Mouse (Mus musculus) E14TG2a.4 (cell line): ENCODE measurements around the gene Emc1.

Experiments
- CTCF ChIP-seq: conservative IDR thresholded peaks from 2 replicates; pipeline ENCODE4 v1.5.1; 2014; ENCODE audit warnings: low read length
- NANOG ChIP-seq: IDR thresholded peaks from 2 replicates; pipeline ENCODE4 v1.6.1; 2014; ENCODE audit warnings: borderline replicate concordance, low read length, mixed read lengths
- POU5F1 ChIP-seq: IDR thresholded peaks from 2 replicates; pipeline ENCODE4 v1.6.1; 2014; ENCODE audit warnings: low read length, borderline replicate concordance

- peak; percentile 52 for TF ChIP-seq CTCF
- no peak for TF ChIP-seq NANOG
- no peak for TF ChIP-seq POU5F1
Measured at GRCm38 (mm10) chr4:139417868-139418267, 65.5 kb downstream of the Emc1 start.
